Comparison of ENCODE assay signal across 22 mouse cellular contexts in the genomic region with DNA sequence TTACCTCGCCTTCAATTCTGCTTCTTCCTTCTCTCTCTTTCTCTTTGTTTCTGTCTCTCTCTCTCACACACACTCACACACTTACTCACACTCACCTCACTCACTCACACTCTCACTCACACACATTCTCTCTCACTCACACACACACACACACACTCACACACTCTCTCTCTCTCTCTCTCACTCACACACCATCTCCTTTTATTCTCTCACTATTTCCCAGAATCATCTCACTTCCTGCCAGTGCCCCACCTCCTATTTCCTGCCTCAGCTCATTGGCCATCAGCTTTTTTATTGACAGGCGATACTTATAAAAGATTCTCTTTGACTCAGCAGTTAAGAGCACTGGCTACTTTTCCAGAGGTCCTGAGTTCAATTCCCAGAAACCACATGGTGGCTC. TPM values are rescaled to one million over a fixed set of nuclear protein-coding genes. Genes with fewer than 3 reads are reported as not detected.
A peak's percentile ranks its signal among the peaks of the same experiment; 100 is the strongest.
DNase-seq lines count a peak whose midpoint lies in the region; ATAC-seq and TF ChIP-seq lines count a peak whose summit lies in the region.
"Had no signal": no experiment of that assay in that cellular context is flagged by ENCODE, and none has a peak within 500 bp of the region (broad histone marks: within the 10 kb centered on the region; RNA-seq: fewer than 3 reads in every experiment).

No protein-coding gene starts in this region.

- no peaks in the 10 kb centered on the region for H3K9me3 ChIP-seq in ES-Bruce4 (replicated peaks; ENCODE audit: control insufficient read depth, insufficient read depth, low read length, poor library complexity, severe bottlenecking)
- H3K9me3 ChIP-seq: embryonic facial prominence, embryonic 10.5 days; embryonic facial prominence, embryonic 12.5 days; forebrain, embryonic 13.5 days; forebrain, embryonic 15.5 days had no signal

- no peaks in the 10 kb centered on the region for H3K27me3 ChIP-seq in ES-Bruce4 (ENCODE audit: control insufficient read depth, insufficient read depth, low read length, poor library complexity, severe bottlenecking)
- H3K27me3 ChIP-seq in heart, adult 2 months (ENCODE audit: control insufficient read depth, insufficient read depth, low read length) = no peaks in the 10 kb centered on the region
- H3K27me3 ChIP-seq: embryonic facial prominence, embryonic 12.5 days; forebrain, embryonic 13.5 days; forebrain, embryonic 15.5 days had no signal

- no peak for TF ChIP-seq EP300 in ES-Bruce4 (IDR thresholded peaks at IDR 0.05; ENCODE audit: insufficient read depth, low read depth, low read length)
- no peak for TF ChIP-seq EP300 in heart, adult 2 months (IDR thresholded peaks at IDR 0.05; ENCODE audit: insufficient read depth, low read depth, low read length)

- no peak overlapping the region for H3K9ac ChIP-seq in ES-Bruce4 (ENCODE audit: low read depth, poor library complexity, severe bottlenecking)
- no peak overlapping the region for H3K9ac ChIP-seq in heart, adult 2 months (ENCODE audit: low read depth, low read length)
- H3K9ac ChIP-seq: embryonic facial prominence, embryonic 12.5 days; forebrain, embryonic 13.5 days; forebrain, embryonic 15.5 days; forebrain, postnatal 0 days had no signal

- peak; percentile 20 for DNase-seq in CD4-positive helper T cell, adult 2 months (ENCODE audit: low read depth, low spot score)
- DNase-seq in induced T-regulatory cell, adult 2 months (ENCODE audit: low read depth) = peak; percentile 53
- no peak for DNase-seq in testis, postnatal 14 days (ENCODE audit: low spot score)
- DNase-seq in heart, adult 2 months = no peak
- no peak for DNase-seq in left cerebral cortex, adult 8-10 months (ENCODE audit: low spot score in 2 of 2)
- no peak for DNase-seq in left cerebral cortex, postnatal 10 days (ENCODE audit: extremely low spot score in 1 of 2, low spot score in 2 of 2)
- DNase-seq: adrenal gland, adult 8-10 months; adrenal gland, postnatal 14 days; adrenal gland, postnatal 36 days; B cell, adult 2 months; cerebellum, adult 11-12 months; cerebellum, adult 2 months; cerebellum, adult 9-10 months; cerebellum, postnatal 10 days; cerebellum, postnatal 25 days; forebrain, postnatal 0 days had no signal

- TF ChIP-seq CTCF in ES-Bruce4 (IDR thresholded peaks at IDR 0.05; ENCODE audit: low read depth, low read length) = no peak
- TF ChIP-seq CTCF in heart, adult 2 months (IDR thresholded peaks at IDR 0.05) = no peak

- peaks cover 4% of the 10 kb centered on the region for H3K4me1 ChIP-seq in ES-Bruce4 (ENCODE audit: control insufficient read depth, insufficient read depth, low read length)
- H3K4me1 ChIP-seq in heart, adult 2 months (ENCODE audit: control insufficient read depth, insufficient read depth, low read length) = no peaks in the 10 kb centered on the region
- H3K4me1 ChIP-seq: embryonic facial prominence, embryonic 12.5 days; forebrain, embryonic 13.5 days; forebrain, embryonic 15.5 days had no signal

- H3K4me3 ChIP-seq in ES-Bruce4 (ENCODE audit: low read depth, low read length) = peak overlapping the region; percentile 16; the same call in 1 of the 2 replicates
- H3K4me3 ChIP-seq in heart, adult 2 months = no peak overlapping the region
- H3K4me3 ChIP-seq: embryonic facial prominence, embryonic 10.5 days; embryonic facial prominence, embryonic 12.5 days; forebrain, embryonic 13.5 days; forebrain, embryonic 15.5 days had no signal

- intact Hi-C loops in heart, adult 2 months (cut with DNase I) = no loop called here
- intact Hi-C loops in left cerebral cortex, postnatal 10 days (cut with DNase I) = no loop called here

- no peak overlapping the region for H3K27ac ChIP-seq in ES-Bruce4 (ENCODE audit: insufficient read depth, low read length)
- H3K27ac ChIP-seq in heart, adult 2 months = no peak overlapping the region
- H3K27ac ChIP-seq: embryonic facial prominence, embryonic 10.5 days; embryonic facial prominence, embryonic 12.5 days; forebrain, embryonic 13.5 days; forebrain, embryonic 15.5 days had no signal

- TF ChIP-seq POLR2A in ES-Bruce4 (IDR thresholded peaks at IDR 0.05; ENCODE audit: insufficient read depth, low read length) = no peak
- no peak for TF ChIP-seq POLR2A in heart, adult 2 months (IDR thresholded peaks at IDR 0.05; ENCODE audit: insufficient read depth, low read depth, low read length)

- H3K36me3 ChIP-seq in ES-Bruce4 (ENCODE audit: control insufficient read depth, insufficient read depth, low read length, poor library complexity, severe bottlenecking) = no peaks in the 10 kb centered on the region
- H3K36me3 ChIP-seq in heart, adult 2 months (ENCODE audit: control insufficient read depth, insufficient read depth, low read length) = no peaks in the 10 kb centered on the region
- H3K36me3 ChIP-seq: embryonic facial prominence, embryonic 10.5 days; embryonic facial prominence, embryonic 12.5 days; forebrain, embryonic 15.5 days had no signal

- peak; percentile 75 for ATAC-seq in CD4-positive, CD25-positive, alpha-beta regulatory T cell, adult 4 months
- ATAC-seq: forebrain, embryonic 13.5 days; forebrain, embryonic 15.5 days; forebrain, postnatal 0 days had no signal

- no peaks in the 10 kb centered on the region for H3K79me2 ChIP-seq in heart, adult 2 months (replicated peaks; ENCODE audit: control insufficient read depth, insufficient read depth, low read length)

- 91% methylated on average over 2 of the region's 2 CpGs for WGBS in heart, adult 2 months

RNA-seq across cellular contexts. Expression of gene Pip4k2c, which starts 7.0 kb away (rescaled TPM):
- 10 to 100 TPM; 24.2 to 39.3 TPM for polyA plus RNA-seq in CD4-positive, CD25-positive, alpha-beta regulatory T cell, adult 4 months (2017; shearing (Covaris generic))
- 36.7 and 39.2 TPM in 2 replicates for polyA plus RNA-seq in ES-Bruce4 (2011; ENCODE audit: insufficient read depth, insufficient read length, low read depth, missing spikeins)
- total RNA-seq in heart, adult 2 months (2021) = 10 to 100 TPM; 25.7 to 28.8 TPM
- 29.0 and 42.3 TPM in 2 replicates for polyA plus RNA-seq in heart, adult 2 months (2012; rRNA removed)
- 100 to 1,000 TPM; 104 to 112 (median 106) TPM for total RNA-seq in left cerebral cortex, adult 8-10 months (2022)
- total RNA-seq in left cerebral cortex, postnatal 10 days (2021) = 10 to 100 TPM; 42.2 to 47.4 TPM

RNA-seq across cellular contexts. Expression of gene Dtx3, which starts 22.8 kb away (rescaled TPM):
- polyA plus RNA-seq in CD4-positive, CD25-positive, alpha-beta regulatory T cell, adult 4 months (2017; shearing (Covaris generic)) = 10 to 100 TPM; 39.4 to 42.2 TPM
- 49.8 and 50.8 TPM in 2 replicates for polyA plus RNA-seq in ES-Bruce4 (2011; ENCODE audit: insufficient read depth, insufficient read length, low read depth, missing spikeins)
- 10 to 100 TPM; 23.7 to 24.2 TPM for total RNA-seq in heart, adult 2 months (2021)
- 92.6 and 102 TPM in 2 replicates for polyA plus RNA-seq in heart, adult 2 months (2012; rRNA removed)
- total RNA-seq in left cerebral cortex, adult 8-10 months (2022) = 100 to 1,000 TPM; 211 to 218 (median 216) TPM
- 100 to 1,000 TPM; 182 to 185 TPM for total RNA-seq in left cerebral cortex, postnatal 10 days (2021)

RNA-seq across cellular contexts. Expression of gene Arhgef25, which starts 28.5 kb away (rescaled TPM):
- under 1 TPM in 1 of 2 experiments, not detected in 1; 0.38 TPM for polyA plus RNA-seq in CD4-positive, CD25-positive, alpha-beta regulatory T cell, adult 4 months (2017; shearing (Covaris generic))
- 50.9 and 54.3 TPM in 2 replicates for polyA plus RNA-seq in ES-Bruce4 (2011; ENCODE audit: insufficient read depth, insufficient read length, low read depth, missing spikeins)
- total RNA-seq in heart, adult 2 months (2021) = 10 to 100 TPM in 1 of 2 experiments, 1 to 10 TPM in 1; 9.8 to 10.1 TPM
- 17.4 and 18.2 TPM in 2 replicates for polyA plus RNA-seq in heart, adult 2 months (2012; rRNA removed)
- total RNA-seq in left cerebral cortex, adult 8-10 months (2022) = 100 to 1,000 TPM; 153 to 178 (median 174) TPM
- total RNA-seq in left cerebral cortex, postnatal 10 days (2021) = 10 to 100 TPM; 65.2 to 69.1 TPM

RNA-seq across cellular contexts. Expression of gene Slc26a10, which starts 37.9 kb away (rescaled TPM):
- polyA plus RNA-seq in CD4-positive, CD25-positive, alpha-beta regulatory T cell, adult 4 months (2017; shearing (Covaris generic)) = 1 to 10 TPM; 2.6 to 2.8 TPM
- polyA plus RNA-seq in ES-Bruce4 (2011; ENCODE audit: insufficient read depth, insufficient read length, low read depth, missing spikeins) = 24.6 and 35.2 TPM in 2 replicates
- total RNA-seq in heart, adult 2 months (2021) = 10 to 100 TPM; 13.2 to 14.7 TPM
- polyA plus RNA-seq in heart, adult 2 months (2012; rRNA removed) = 40.5 and 68.0 TPM in 2 replicates
- 1 to 10 TPM; 5.8 to 7.4 (median 6.9) TPM for total RNA-seq in left cerebral cortex, adult 8-10 months (2022)
- 1 to 10 TPM; 1.0 to 1.2 TPM for total RNA-seq in left cerebral cortex, postnatal 10 days (2021)

RNA-seq across cellular contexts. Expression of gene Kif5a, which starts 44.8 kb away (rescaled TPM):
- not detected for polyA plus RNA-seq in CD4-positive, CD25-positive, alpha-beta regulatory T cell, adult 4 months (2017; shearing (Covaris generic))
- polyA plus RNA-seq in ES-Bruce4 (2011; ENCODE audit: insufficient read depth, insufficient read length, low read depth, missing spikeins) = 7.3 and 8.0 TPM in 2 replicates
- under 1 TPM; 0.34 to 0.45 TPM for total RNA-seq in heart, adult 2 months (2021)
- 1.3 and 2.2 TPM in 2 replicates for polyA plus RNA-seq in heart, adult 2 months (2012; rRNA removed)
- 1,000 to 10,000 TPM; 1,113 to 1,308 (median 1,238) TPM for total RNA-seq in left cerebral cortex, adult 8-10 months (2022)
- total RNA-seq in left cerebral cortex, postnatal 10 days (2021) = 100 to 1,000 TPM; 468 to 479 TPM

Comparison
In these comparisons a context has a peak if more than half of its experiments do, and no peak if none do; other contexts are left out.
1. DNase-seq: peak in CD4-positive helper T cell, adult 2 months (single experiment) and induced T-regulatory cell, adult 2 months (single experiment); none in testis, postnatal 14 days (single experiment), heart, adult 2 months (0 of 2), left cerebral cortex, adult 8-10 months (0 of 2) and left cerebral cortex, postnatal 10 days (0 of 2).
2. RNA of gene Dtx3, which starts 22.8 kb away (total RNA-seq): 211 to 218 TPM in left cerebral cortex, adult 8-10 months and 182 to 185 TPM in left cerebral cortex, postnatal 10 days; 23.7 to 24.2 TPM in heart, adult 2 months; every median in the first group is over 4 times any median in the second.
3. RNA of gene Arhgef25, which starts 28.5 kb away (total RNA-seq): 153 to 178 TPM in left cerebral cortex, adult 8-10 months and 65.2 to 69.1 TPM in left cerebral cortex, postnatal 10 days; 9.8 to 10.1 TPM in heart, adult 2 months; every median in the first group is over 4 times any median in the second.